ENCODE assay signal across 20 mouse cellular contexts in the genomic region with DNA sequence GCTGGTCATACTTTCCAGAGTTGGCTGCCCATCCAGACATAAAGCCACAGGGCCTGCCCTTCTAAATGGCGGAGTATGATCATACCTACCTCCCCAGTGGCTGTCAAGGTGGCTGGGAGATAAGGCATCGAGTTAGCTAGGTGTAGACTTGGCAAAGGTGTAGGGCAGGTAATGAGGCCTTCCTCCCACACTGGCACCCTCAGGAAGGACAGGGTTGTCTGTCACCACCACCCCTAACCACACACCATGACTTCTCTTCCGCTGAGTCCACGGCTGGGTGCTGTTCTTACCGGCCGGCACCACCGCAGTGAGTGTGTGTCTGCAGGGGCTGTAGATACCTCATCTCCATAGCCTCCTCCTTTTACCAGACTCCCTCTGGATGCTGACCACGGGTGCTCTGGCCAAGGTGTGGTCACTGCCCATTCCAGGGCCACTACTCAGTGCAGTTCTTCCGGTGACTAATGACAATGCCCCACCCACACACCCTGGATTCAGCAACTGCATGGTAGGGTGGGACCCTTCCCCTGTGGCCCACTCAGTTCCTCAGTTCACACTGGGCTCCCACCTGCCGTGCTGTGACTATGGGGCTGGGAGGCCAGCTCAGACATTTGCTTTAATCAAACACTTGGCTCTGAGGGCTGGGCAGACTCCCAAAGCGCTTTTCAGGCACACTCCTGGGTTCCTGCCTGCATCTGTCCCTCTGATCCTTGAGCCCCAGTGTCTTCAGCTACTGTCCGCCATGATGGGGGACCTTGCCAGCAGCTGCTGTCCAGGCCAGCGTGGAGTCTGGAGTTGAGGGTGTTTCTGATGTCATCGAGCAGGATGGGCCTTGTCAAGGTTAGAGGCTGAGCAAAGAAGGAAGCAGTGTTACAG. TPM values are rescaled to one million over a fixed set of nuclear protein-coding genes. Genes with fewer than 3 reads are reported as not detected.
A peak's percentile ranks its signal among the peaks of the same experiment; 100 is the strongest.
DNase-seq lines count a peak whose midpoint lies in the region; TF ChIP-seq lines count a peak whose summit lies in the region.
"Had no signal": no experiment of that assay in that cellular context is flagged by ENCODE, and none has a peak within 500 bp of the region (broad histone marks: within the 10 kb centered on the region; RNA-seq: fewer than 3 reads in every experiment).

No protein-coding gene starts in this region.

- no peaks in the 10 kb centered on the region for H3K27me3 ChIP-seq in myocyte (ENCODE audit: control insufficient read depth, insufficient read depth, insufficient read length)
- H3K27me3 ChIP-seq: embryonic facial prominence, embryonic 15.5 days; kidney, embryonic 15.5 days had no signal

- H3K4me3 ChIP-seq in myocyte: peak overlapping the region; percentile 25
- H3K4me3 ChIP-seq: embryonic facial prominence, embryonic 15.5 days; forebrain, embryonic 10.5 days; kidney, embryonic 15.5 days; left cerebral cortex, adult 2 months; midbrain, embryonic 12.5 days had no signal

- H3K36me3 ChIP-seq in myocyte (ENCODE audit: control insufficient read depth, insufficient read depth): no peaks in the 10 kb centered on the region
- H3K36me3 ChIP-seq: embryonic facial prominence, embryonic 15.5 days; forebrain, embryonic 10.5 days; kidney, embryonic 15.5 days; midbrain, embryonic 12.5 days had no signal

- TF ChIP-seq POLR2A in myocyte (IDR thresholded peaks at IDR 0.05; ENCODE audit: insufficient read length, low read depth): no peak

- no peaks in the 10 kb centered on the region for H3K79me2 ChIP-seq in myocyte (ENCODE audit: control insufficient read depth, insufficient read depth)

- H3K4me2 ChIP-seq in myocyte (ENCODE audit: low read depth): peak overlapping the region; percentile 68
- H3K4me2 ChIP-seq: embryonic facial prominence, embryonic 15.5 days; kidney, embryonic 15.5 days; midbrain, embryonic 12.5 days had no signal

- DNase-seq in left cerebral cortex, postnatal 4 days: peak; percentile 63
- no peak for DNase-seq in left cerebral cortex, adult 18-20 months (ENCODE audit: low spot score in 2 of 2)
- DNase-seq in 3T3-L1 (ENCODE audit: low read depth, low spot score) (peak; percentile 79), MN1 (ENCODE audit: low spot score) (no peak)
- peak; percentile 40 for DNase-seq in Muller cell, postnatal 12 days (ENCODE audit: inconsistent ontology term)
- DNase-seq in right cerebral cortex, adult 2 months (ENCODE audit: low spot score in 2 of 2): no peak
- DNase-seq in layer of hippocampus, postnatal 25 days (ENCODE audit: extremely low spot score in 1 of 2, low spot score in 1 of 2): no peak
- DNase-seq: embryo, embryonic 11 days; gastrocnemius, postnatal 14 days; right cerebral cortex, postnatal 14 days had no signal

- intact Hi-C loops in left cerebral cortex, postnatal 4 days (cut with DNase I): loop anchor here (5.0 kb wide), 1 partner anchor 101 kb away; no protein-coding TSS in a partner anchor

- no peak overlapping the region for H3ac ChIP-seq in myocyte (ENCODE audit: control insufficient read depth, insufficient read length)

TF ChIP-seq in myocyte, 11 proteins besides CTCF, POLR2A, EP300 and RAD21:
- TF ChIP-seq MYOD1 (IDR thresholded peaks at IDR 0.05; ENCODE audit: control insufficient read depth in 1 of 3, insufficient read length in 2 of 3, low read depth in 2 of 3) (peak in 2 of 3 experiments; percentile 16 to 88), MYOG (IDR thresholded peaks at IDR 0.05; ENCODE audit: control insufficient read depth in 1 of 3, insufficient read depth in 1 of 3, insufficient read length in 2 of 3, low read depth in 2 of 3) (peak in 2 of 3 experiments; percentile 30 to 76), TCF3 (IDR thresholded peaks at IDR 0.05; ENCODE audit: insufficient read length, low read depth) (no peak)

RNA-seq across cellular contexts. Expression of a gene that starts 0.9 kb away (rescaled TPM):
- not detected for total RNA-seq in left cerebral cortex, postnatal 4 days (2021)
- total RNA-seq in left cerebral cortex, adult 18-20 months (2021): not detected
- polyA plus RNA-seq in myocyte (2012; fragmentation: generic; extraction: Trizol): 1.5 TPM
- not detected for total RNA-seq in layer of hippocampus, postnatal 25 days (2021)
- total RNA-seq: gastrocnemius, postnatal 14 days; heart, adult 8-10 months; layer of hippocampus, adult 18-20 months; left cerebral cortex, adult 2 months had no signal
- polyA plus RNA-seq: intestine, embryonic 14.5 days had no signal

RNA-seq across cellular contexts. Expression of a gene that starts 34.5 kb away (rescaled TPM):
- 1 to 10 TPM; 3.9 to 9.9 TPM for total RNA-seq in left cerebral cortex, postnatal 4 days (2021)
- 1 to 10 TPM; 7.4 to 9.2 TPM for total RNA-seq in left cerebral cortex, adult 18-20 months (2021)
- 0.13 TPM for polyA plus RNA-seq in myocyte (2012; fragmentation: generic; extraction: Trizol)
- 100 to 1,000 TPM; 115 to 137 TPM for total RNA-seq in layer of hippocampus, postnatal 25 days (2021)
- total RNA-seq: gastrocnemius, postnatal 14 days; heart, adult 8-10 months had no signal
- polyA plus RNA-seq: heart, embryonic 16.5 days had no signal

Comparison
In these comparisons a context has a peak if more than half of its experiments do, and no peak if none do; other contexts are left out.
1. DNase-seq: peak in left cerebral cortex, postnatal 4 days (single experiment), 3T3-L1 (single experiment) and Muller cell, postnatal 12 days (single experiment); none in left cerebral cortex, adult 18-20 months (0 of 2), right cerebral cortex, adult 2 months (0 of 2), MN1 (single experiment) and layer of hippocampus, postnatal 25 days (0 of 2).
2. RNA of a gene that starts 34.5 kb away (total RNA-seq): 115 to 137 TPM in layer of hippocampus, postnatal 25 days; 3.9 to 9.9 TPM in left cerebral cortex, postnatal 4 days and 7.4 to 9.2 TPM in left cerebral cortex, adult 18-20 months; every median in the first group is over 10 times any median in the second.